8 mouse cellular contexts compared by ENCODE assay signal in the genomic region with DNA sequence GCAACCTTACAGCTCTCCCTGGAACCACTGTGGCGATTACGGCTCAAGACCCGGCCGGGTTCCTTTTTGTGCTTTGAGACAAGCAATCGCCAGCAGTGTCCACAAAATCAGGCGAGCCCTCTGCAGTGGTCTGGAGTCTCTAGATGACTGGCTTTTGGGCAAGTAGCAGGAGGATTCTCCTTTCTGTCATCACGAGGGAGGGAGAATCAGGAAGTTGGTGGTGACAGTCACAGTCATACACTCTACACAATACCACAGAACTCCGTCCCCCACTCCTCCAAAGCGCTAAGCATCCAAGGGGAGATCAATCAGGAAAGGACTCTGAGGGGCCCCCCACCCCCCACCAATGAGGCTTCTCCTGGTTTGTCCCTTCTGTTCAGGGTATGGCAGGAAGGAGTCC. TPM values are rescaled to one million over a fixed set of nuclear protein-coding genes. Genes with fewer than 3 reads are reported as not detected.
A peak's percentile ranks its signal among the peaks of the same experiment; 100 is the strongest.
DNase-seq lines count a peak whose midpoint lies in the region; ATAC-seq and TF ChIP-seq lines count a peak whose summit lies in the region.

No protein-coding gene starts in this region.

- no peaks in the 10 kb centered on the region for H3K36me3 ChIP-seq in hindbrain, embryonic 11.5 days (ENCODE audit: control insufficient read depth, insufficient read depth, low read length)

- DNase-seq in gastrocnemius, adult 2 months: no peak
- DNase-seq in gastrocnemius, postnatal 10 days: no peak
- DNase-seq in hindbrain, embryonic 11.5 days (ENCODE audit: low spot score): no peak
- DNase-seq in adipocyte (ENCODE audit: low spot score): no peak
- DNase-seq in spleen, postnatal 4 days (ENCODE audit: low spot score in 2 of 2): no peak
- no peak for DNase-seq in cerebellum, adult 11-12 months

- peak; percentile 27 for ATAC-seq in CD4-positive, CD25-positive, alpha-beta regulatory T cell, adult 4 months
- no peak for ATAC-seq in hindbrain, embryonic 11.5 days (ENCODE audit: low FRiP score)
- 0 out of 2 replicates have a peak, but pooled peaks have one; percentile 0 for ATAC-seq in megakaryocyte-erythroid progenitor cell, adult 5-6 weeks (replicated peaks; ENCODE audit: low FRiP score, low TSS enrichment, poor library complexity, severe bottlenecking)

- H3K4me2 ChIP-seq in hindbrain, embryonic 11.5 days (replicated peaks; ENCODE audit: low read depth, low read length): peak overlapping the region; percentile 54

- 26% methylated on average over 9 of the region's 9 CpGs for WGBS in hindbrain, embryonic 11.5 days

- peaks cover 36% of the 10 kb centered on the region for H3K27me3 ChIP-seq in hindbrain, embryonic 11.5 days (ENCODE audit: control insufficient read depth, insufficient read depth, low read length)

- no peak overlapping the region for H3K27ac ChIP-seq in gastrocnemius, adult 2 months
- no peak overlapping the region for H3K27ac ChIP-seq in hindbrain, embryonic 11.5 days (ENCODE audit: low read depth, low read length)

- TF ChIP-seq CTCF in gastrocnemius, adult 2 months (IDR thresholded peaks at IDR 0.05): no peak

- H3K9me3 ChIP-seq in hindbrain, embryonic 11.5 days (ENCODE audit: control insufficient read depth, low read length): no peaks in the 10 kb centered on the region

- no peak overlapping the region for H3K9ac ChIP-seq in hindbrain, embryonic 11.5 days (ENCODE audit: low read depth, low read length)

- peak overlapping the region; percentile 55 for H3K4me3 ChIP-seq in gastrocnemius, adult 2 months
- H3K4me3 ChIP-seq in hindbrain, embryonic 11.5 days (ENCODE audit: low read depth, low read length): peak overlapping the region; percentile 33

- H3K4me1 ChIP-seq in hindbrain, embryonic 11.5 days (replicated peaks; ENCODE audit: control insufficient read depth, insufficient read depth, low read length): no peaks in the 10 kb centered on the region

- intact Hi-C loops in gastrocnemius, adult 2 months (cut with DNase I): no loop called here

RNA-seq across cellular contexts. Expression of a gene that starts 0.6 kb away (rescaled TPM):
- total RNA-seq in gastrocnemius, adult 2 months (2021): under 1 TPM; 0.10 to 0.14 TPM
- total RNA-seq in gastrocnemius, postnatal 10 days (2021): 1 to 10 TPM in 1 of 2 experiments, under 1 TPM in 1; 0.23 to 1.6 TPM
- 100 to 1,000 TPM in 1 of 2 experiments, 10 to 100 TPM in 1; 63.9 to 105 TPM for polyA plus RNA-seq in CD4-positive, CD25-positive, alpha-beta regulatory T cell, adult 4 months (2017; shearing (Covaris generic))
- 0.14 and 0.15 TPM in 2 replicates for polyA plus RNA-seq in hindbrain, embryonic 11.5 days (2014; fragmentation: Nextera tagmentation; extraction: Ambion mirVana)
- 22.4 and 22.6 TPM in 2 replicates for total RNA-seq in megakaryocyte-erythroid progenitor cell, adult 5-6 weeks (2014; fragmentation: Nextera tagmentation)
- total RNA-seq in megakaryocyte-erythroid progenitor cell, adult 5-6 weeks (2017): 26.6 and 39.5 TPM in 2 replicates

RNA-seq across cellular contexts. Expression of a gene that starts 33.0 kb away (rescaled TPM):
- 1 to 10 TPM; 1.5 to 1.9 TPM for total RNA-seq in gastrocnemius, adult 2 months (2021)
- 1 to 10 TPM; 1.7 to 2.4 TPM for total RNA-seq in gastrocnemius, postnatal 10 days (2021)
- 1 to 10 TPM; 5.7 to 7.7 TPM for polyA plus RNA-seq in CD4-positive, CD25-positive, alpha-beta regulatory T cell, adult 4 months (2017; shearing (Covaris generic))
- 6.6 and 9.0 TPM in 2 replicates for polyA plus RNA-seq in hindbrain, embryonic 11.5 days (2014; fragmentation: Nextera tagmentation; extraction: Ambion mirVana)
- total RNA-seq in megakaryocyte-erythroid progenitor cell, adult 5-6 weeks (2014; fragmentation: Nextera tagmentation): 0.26 and 3.1 TPM in 2 replicates
- 0.33 TPM in 1 of 2 replicates, not detected in the other for total RNA-seq in megakaryocyte-erythroid progenitor cell, adult 5-6 weeks (2017)

RNA-seq across cellular contexts. Expression of a gene that starts 40.9 kb away (rescaled TPM):
- total RNA-seq in gastrocnemius, adult 2 months (2021): not detected
- total RNA-seq in gastrocnemius, postnatal 10 days (2021): 1 to 10 TPM in 1 of 2 experiments, not detected in 1; 1.2 TPM
- 10 to 100 TPM in 1 of 2 experiments, 1 to 10 TPM in 1; 5.7 to 10.5 TPM for polyA plus RNA-seq in CD4-positive, CD25-positive, alpha-beta regulatory T cell, adult 4 months (2017; shearing (Covaris generic))
- 0.99 and 1.7 TPM in 2 replicates for polyA plus RNA-seq in hindbrain, embryonic 11.5 days (2014; fragmentation: Nextera tagmentation; extraction: Ambion mirVana)
- 124 and 168 TPM in 2 replicates for total RNA-seq in megakaryocyte-erythroid progenitor cell, adult 5-6 weeks (2014; fragmentation: Nextera tagmentation)
- total RNA-seq in megakaryocyte-erythroid progenitor cell, adult 5-6 weeks (2017): 87.7 and 112 TPM in 2 replicates

RNA-seq across cellular contexts. Expression of a gene that starts 59.2 kb away (rescaled TPM):
- under 1 TPM in 1 of 2 experiments, not detected in 1; 0.69 TPM for total RNA-seq in gastrocnemius, adult 2 months (2021)
- total RNA-seq in gastrocnemius, postnatal 10 days (2021): 1 to 10 TPM in 1 of 2 experiments, under 1 TPM in 1; 0.59 to 2.0 TPM
- 100 to 1,000 TPM; 283 to 390 TPM for polyA plus RNA-seq in CD4-positive, CD25-positive, alpha-beta regulatory T cell, adult 4 months (2017; shearing (Covaris generic))
- 4.0 and 5.5 TPM in 2 replicates for polyA plus RNA-seq in hindbrain, embryonic 11.5 days (2014; fragmentation: Nextera tagmentation; extraction: Ambion mirVana)
- 33.2 and 37.0 TPM in 2 replicates for total RNA-seq in megakaryocyte-erythroid progenitor cell, adult 5-6 weeks (2014; fragmentation: Nextera tagmentation)
- total RNA-seq in megakaryocyte-erythroid progenitor cell, adult 5-6 weeks (2017): 57.3 and 57.4 TPM in 2 replicates

Comparison
In these comparisons a context has a peak if more than half of its experiments do, and no peak if none do; other contexts are left out.
1. RNA of a gene that starts 0.6 kb away (total RNA-seq): 22.4 to 39.5 TPM in megakaryocyte-erythroid progenitor cell, adult 5-6 weeks; 0.23 to 1.6 TPM in gastrocnemius, postnatal 10 days and 0.10 to 0.14 TPM in gastrocnemius, adult 2 months; every median in the first group is over 4 times any median in the second.
2. RNA of a gene that starts 40.9 kb away (total RNA-seq): 87.7 to 168 TPM in megakaryocyte-erythroid progenitor cell, adult 5-6 weeks; 1.2 TPM in gastrocnemius, postnatal 10 days and not detected in gastrocnemius, adult 2 months; every median in the first group is over 10 times any median in the second.